Mouse (Mus musculus) brain, adult 10 weeks (tissue): ENCODE data around the gene Evi2. TPM values are rescaled to one million over a fixed set of nuclear protein-coding genes. Genes with fewer than 3 reads are reported as not detected.

ENCODE experiments used
- polyA plus RNA-seq: library from polyadenylated mRNA; stranded (reverse); fragments of 350-450 nt; fragmentation: Illumina TruSeq; extraction: RNeasy Lipid Tissue Mini Kit (QIAGEN cat#74804); gene quantifications from one replicate; pipeline ENCODE4 v1.2.3, GENCODE M21; 2015; ENCODE audit warnings: low read depth, low replicate concordance

Gene Evi2
- polyA plus RNA-seq = 0.15 TPM

DNA sequence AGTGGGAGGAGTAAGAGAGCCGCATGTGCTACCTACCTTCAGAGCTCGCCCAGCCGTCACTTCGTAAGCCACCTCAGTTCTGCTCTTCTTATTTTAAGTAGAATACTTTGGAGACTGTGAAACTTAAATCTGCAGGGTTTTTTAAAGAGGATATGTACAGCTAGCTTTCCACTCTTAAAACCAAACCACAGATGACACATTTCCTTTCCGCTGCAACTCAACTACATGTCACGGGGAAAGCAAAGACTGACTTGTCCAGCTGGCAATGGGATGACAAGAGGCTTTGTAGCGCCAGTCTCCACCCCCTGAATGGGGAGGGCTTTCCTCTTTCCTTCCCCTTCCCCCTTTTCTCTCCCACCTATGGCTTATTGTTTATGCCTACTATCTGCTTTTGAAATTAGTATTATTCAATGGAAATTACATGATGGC, at the start of gene Evi2, which contains the start of gene Evi2a:
Evi2 (minus strand) TSS at position 257 of the 429 bp plus-strand sequence.
Evi2a (minus strand) TSS at position 277 of the 429 bp plus-strand sequence.

DNA sequence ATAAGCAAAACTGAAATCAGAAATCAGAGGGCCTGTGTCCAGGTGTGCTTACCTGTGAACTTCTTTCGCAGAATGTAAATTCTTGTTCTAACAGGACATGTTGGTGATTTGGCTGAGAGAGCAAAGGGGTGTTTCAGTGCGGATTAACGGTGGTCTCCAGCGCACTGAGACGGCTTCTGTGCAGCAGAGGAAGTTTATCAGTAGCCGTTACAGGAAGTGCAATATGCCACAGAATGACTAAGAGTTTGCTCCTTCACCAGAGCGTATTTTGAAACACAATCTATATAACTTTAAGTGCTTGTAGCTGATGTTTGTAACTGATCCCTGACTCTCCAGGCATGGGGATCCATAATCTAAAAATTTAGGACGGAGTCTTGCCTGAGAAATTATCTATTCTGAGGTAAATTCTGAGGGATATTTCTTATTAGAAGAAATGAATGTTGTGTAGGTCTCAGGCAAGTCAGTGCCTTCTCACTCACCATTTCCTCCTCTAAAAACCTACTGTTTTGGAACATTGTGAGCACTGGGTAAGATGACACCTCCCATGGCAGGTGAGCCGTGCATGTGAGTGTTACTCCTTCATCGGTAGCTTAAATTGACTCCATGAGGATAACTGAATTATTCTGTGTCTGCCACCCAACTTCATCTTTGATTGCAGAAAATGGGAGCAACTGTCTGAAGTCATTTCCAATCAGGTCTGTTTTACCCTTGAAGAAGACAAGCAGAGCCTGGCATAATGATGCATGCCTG, 6.7 kb downstream of the Evi2 start, which contains the start of gene Evi2b:
Evi2b (minus strand) TSS at position 203 of the 750 bp plus-strand sequence.

DNA sequence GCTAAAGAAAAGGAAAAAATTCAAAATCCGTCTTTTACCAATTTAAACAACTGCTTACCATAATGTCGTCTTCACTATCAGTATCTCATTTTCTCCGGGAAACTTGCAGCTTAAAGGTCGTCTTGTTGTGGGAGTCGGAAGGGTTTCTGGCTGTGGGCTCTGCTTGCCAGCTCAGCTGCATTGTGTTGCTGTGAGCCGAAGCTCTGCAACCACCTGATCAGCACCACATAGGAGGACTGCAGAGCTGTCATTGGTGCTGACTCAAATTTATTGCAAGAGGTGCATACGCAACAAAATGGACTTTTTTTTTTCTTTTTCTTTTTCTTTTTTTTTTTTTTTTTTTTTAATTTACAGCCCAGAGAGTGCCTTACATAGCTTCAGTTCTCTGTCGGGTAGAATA, 26.5 kb downstream of the Evi2 start, which contains the start of gene Omg:
Omg (minus strand) TSS at position 240 of the 400 bp plus-strand sequence.

Other genes starting within 250 kb of the Evi2 start
- gene Gm9964, start 233.7 kb downstream of the Evi2 start, polyA plus RNA-seq = not detected
- gene Nf1, start 190.9 kb downstream of the Evi2 start, polyA plus RNA-seq = 31.1 TPM
- gene Omg, start 26.5 kb downstream of the Evi2 start, polyA plus RNA-seq = 157 TPM
- gene Evi2b, start 6.8 kb downstream of the Evi2 start, polyA plus RNA-seq = 0.57 TPM
- gene Evi2a, start within 50 bp of the Evi2 start, polyA plus RNA-seq = 65.9 TPM
- 93.7 TPM for gene Rab11fip4, start 60.6 kb upstream of the Evi2 start, polyA plus RNA-seq